Mouse (Mus musculus): Measurements from ENCODE around the gene Glrx5.

Glrx5 gene

DNA sequence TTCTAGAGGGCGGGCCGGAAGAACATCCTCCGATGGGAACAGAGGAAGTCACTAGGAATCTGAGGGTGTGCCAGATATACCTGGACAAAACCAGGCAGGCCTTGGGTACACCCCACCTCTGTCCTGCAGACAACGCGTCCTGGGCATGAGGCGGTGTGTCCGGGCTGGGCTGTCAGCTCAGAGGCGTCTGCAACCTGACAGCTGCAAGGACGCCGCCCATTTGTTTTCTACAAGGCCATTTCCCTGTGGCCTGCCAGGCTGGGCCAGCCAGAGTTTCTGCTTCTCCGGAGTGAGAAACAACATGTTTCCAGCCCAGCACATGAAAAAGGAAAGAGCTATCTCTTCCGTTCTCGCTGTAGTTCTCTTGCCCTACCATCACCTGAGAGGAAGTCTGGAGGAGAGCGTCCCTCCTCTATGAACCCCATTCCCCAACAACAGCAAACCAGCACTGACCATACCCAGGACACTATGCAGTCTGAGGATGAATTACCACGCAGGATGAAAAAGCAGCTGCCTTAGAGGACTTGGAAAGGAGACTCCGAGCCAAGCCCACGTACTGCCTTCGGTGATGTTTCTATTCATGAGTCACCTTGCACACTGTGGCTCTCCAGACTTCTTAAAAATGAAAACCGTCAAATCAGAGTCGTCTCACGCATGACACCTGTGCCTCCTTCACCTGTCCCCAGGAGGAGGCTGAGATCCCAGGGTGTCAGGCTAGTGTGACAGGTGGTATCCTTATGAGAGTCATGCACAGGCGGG, 27.4 kb upstream of the Glrx5 start:
- peak; percentile 44 for DNase-seq (ENCODE audit: low spot score)

DNA sequence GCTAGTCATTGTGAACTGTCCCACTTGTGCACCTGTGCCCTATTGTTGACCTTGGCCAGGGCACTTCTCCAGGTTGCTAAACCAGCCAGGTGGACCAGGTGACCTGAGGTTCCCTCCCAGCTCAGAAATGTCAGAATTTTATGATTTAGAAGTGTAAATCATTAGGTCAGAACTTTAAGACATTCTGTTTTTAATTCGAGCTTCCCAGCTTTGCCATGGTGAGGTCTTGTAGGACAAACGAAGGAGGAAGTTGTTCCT, 26.8 kb upstream of the Glrx5 start:
- no peak for DNase-seq (ENCODE audit: low spot score)

DNA sequence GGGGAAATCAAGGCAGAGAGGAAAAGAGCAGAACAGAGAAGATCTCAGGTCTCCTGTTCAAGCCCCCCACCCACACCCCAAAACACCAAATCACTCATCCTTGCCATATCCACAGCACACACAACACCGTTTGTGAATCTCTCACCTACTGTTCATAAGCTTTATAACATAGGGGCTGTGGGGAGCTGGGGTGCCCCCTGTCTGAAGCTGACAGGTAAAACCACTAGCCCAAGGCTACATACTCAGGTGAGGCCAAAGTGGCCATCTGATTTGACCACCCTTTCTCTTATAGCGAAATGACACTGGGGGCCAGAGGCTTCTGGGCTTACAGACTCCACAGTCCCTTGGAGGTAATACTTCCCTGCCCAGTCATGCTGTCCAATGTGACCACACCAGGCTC, 24.3 kb upstream of the Glrx5 start:
- DNase-seq (ENCODE audit: low spot score): no peak

DNA sequence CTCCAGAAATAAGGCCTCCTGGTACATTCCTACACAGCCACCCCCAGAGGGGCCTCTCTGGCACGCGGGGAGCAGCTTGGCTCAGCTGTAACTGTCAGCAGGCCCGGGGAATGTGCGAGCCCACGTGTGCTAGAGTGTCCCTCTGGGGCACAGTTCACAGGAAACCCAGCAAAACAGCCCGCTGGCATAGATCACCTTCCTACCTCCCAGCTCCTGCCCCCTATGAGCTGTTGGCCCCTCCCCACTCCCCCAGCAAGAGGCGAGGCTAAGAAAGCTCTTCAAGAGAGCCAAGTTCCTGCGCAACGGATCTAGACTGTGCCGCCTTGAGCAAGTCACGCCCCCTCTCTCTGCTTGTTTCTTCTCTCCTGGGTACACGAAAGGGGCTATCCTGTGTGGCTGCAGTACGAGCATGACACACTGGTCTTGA, 23.7 kb upstream of the Glrx5 start:
- DNase-seq (ENCODE audit: low spot score): peak; percentile 44

DNA sequence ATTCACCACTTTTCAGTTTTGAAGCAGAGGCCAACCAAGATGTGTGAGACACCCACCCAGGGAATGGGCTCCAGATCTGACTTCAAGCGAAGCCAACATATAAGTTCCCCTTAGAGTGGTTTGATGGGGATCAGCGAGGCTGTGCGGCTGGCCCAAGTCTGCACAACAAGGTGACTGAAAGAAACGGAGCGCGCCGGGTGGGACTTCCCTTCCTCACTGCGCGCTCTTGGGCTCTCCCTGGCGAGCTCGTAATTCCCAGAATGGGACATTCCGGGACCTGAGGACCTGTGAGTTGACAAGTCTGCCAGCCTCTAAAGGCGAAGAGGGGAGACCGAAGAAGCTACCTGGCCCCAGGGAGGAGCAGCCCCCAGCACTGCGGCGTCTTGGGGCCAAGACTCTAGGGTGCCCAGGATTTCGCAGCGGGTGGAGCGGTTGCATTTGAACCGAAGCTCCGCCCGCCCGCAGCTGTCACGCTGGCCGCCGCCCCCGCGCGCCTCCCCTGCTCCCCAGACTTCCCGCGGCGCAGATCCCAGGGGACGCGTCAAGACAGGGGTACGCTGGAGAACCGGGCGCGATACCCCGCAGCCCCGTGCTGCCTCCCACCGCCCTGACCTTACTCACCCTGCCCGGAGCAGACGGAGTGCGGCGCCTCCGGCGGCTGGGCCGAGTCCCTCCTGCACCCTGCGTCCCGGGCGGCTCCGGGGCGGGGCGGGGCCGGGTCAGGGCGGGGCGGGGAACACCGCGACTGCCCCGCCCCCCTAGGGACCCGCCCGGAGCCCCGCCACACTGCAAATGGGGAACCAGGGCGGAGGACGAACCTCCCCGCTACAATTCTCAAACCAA, 22.9 kb upstream of the Glrx5 start, which contains the start of gene Syne3:
Gene Syne3, minus strand, starts transcription at position 440 of the 843 bp plus-strand sequence.
- peak; percentile 75 for DNase-seq (ENCODE audit: low spot score)

DNA sequence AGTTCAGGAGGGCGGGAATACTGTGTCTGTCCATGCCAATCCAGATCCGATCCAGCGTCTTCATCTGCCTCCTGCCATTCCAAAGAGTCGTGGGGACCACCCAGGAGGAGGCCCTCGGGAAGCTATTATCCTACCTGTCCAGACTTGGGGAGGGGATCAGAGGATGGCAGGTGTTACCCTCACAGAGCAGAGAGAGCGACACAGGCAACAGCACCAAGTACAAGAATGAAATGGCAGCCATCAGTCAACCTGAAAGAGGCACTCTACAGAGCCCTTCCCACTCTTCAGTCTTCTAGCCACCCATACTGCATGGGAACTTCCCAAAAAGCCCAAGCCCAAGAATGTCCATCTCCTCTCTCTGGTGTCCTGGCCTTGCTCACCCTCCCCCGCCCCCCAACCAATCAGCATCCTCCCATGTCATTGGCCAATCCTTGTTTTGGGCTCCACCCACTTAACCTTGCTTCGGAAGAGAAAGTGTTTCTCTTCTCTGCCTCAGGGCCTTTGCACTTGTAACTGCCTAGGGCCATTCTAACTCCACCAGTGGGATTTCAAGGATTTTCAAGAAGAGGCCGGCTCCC, 22.2 kb upstream of the Glrx5 start:
- DNase-seq (ENCODE audit: low spot score): no peak

DNA sequence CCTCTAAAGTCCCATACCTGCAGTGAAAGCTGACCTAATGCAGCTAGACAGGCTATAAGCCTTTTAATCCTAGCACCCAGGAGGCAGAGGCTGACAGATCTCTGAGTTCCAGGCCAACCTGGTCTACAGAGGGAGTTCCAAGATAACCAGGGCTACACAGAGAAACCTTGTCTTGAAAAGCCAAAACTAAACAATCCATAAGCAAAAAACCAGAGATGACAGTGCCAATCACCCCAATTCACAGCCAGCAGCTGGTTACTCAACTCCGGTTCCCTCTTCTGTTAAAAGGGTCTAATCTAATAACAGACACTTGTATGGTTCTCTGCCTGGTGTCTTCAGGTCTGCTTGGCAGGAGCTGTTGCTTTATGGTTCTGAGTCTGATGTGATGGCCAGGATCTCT, 20.9 kb upstream of the Glrx5 start:
- no peak for DNase-seq (ENCODE audit: low spot score)

DNA sequence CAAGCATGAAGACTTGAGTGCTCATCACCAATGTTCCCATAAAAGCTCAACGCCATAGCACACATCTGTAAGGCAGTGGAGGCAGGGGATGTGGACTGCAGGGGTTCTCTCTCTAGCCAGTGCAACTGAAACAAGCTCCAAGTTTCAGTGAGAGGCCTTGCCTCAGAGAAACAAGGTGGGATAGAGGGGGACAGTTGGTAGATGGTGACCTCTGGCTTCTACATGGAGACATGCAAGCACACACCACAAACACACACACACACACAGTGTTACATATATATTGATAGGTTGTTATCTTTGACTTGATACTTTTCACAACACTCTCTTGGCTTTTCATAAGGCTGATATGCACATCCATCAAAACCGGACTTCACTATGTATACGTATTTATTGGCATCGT, 20.2 kb upstream of the Glrx5 start:
- no peak for DNase-seq (ENCODE audit: low spot score)

DNA sequence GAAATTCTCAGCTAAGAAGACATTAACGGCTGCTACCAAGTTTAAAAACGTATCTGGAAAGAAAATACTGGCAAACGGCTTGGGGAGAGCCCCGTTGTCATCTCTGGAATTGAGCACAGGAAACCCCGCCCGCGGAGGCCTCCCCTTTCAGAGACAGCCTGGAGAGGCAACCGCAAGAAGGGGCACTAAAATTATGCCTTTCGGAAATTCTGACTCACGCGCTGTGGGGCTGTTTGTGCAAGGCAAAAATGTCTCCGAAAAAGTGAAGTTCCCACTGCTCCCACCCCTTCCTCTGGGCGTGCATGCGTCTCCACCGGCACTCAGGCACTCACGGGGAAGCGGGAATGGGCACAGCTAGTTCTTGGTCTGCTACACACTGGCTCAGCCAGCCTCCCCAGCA, 19.4 kb upstream of the Glrx5 start:
- DNase-seq (ENCODE audit: low spot score): peak; percentile 45

DNA sequence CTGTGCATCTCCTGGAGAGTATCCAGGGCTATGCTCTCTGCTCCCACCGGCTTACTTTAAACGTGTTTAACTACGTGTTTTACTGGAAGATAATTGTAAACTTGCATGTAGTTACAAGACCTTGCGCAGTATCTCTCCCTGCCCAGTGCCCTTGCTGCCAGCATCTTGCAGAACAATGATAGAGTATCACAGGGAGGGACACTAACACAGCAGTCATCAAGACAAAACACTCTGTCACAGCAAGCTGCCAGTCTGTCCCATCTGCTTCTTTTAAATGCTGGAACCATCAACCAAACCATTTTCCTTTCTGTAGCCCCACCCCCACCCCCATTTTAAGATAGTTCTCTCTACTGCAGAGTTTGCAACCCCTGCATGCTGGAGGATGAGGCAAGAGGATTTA, 16.3 kb upstream of the Glrx5 start:
- DNase-seq (ENCODE audit: low spot score): no peak

DNA sequence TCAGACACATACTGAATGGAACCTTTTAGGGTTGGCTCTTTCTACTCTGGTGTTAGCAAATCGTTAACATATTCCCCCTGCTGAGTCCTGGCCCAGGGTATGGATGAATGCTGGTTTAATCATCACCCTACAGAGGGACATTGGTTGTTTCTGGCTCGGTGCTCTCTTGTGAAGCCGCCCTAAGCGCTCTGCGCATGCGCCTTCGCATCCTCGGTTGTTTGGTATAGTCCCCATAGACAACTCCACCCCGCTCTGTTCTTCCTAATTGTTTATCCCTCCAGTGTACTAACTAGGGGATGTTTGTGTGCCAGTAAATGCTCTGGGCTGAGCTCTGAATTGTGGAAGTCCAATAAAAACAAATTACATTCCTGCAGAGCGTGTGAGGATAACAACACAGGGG, 15.8 kb upstream of the Glrx5 start:
- DNase-seq (ENCODE audit: low spot score): no peak

DNA sequence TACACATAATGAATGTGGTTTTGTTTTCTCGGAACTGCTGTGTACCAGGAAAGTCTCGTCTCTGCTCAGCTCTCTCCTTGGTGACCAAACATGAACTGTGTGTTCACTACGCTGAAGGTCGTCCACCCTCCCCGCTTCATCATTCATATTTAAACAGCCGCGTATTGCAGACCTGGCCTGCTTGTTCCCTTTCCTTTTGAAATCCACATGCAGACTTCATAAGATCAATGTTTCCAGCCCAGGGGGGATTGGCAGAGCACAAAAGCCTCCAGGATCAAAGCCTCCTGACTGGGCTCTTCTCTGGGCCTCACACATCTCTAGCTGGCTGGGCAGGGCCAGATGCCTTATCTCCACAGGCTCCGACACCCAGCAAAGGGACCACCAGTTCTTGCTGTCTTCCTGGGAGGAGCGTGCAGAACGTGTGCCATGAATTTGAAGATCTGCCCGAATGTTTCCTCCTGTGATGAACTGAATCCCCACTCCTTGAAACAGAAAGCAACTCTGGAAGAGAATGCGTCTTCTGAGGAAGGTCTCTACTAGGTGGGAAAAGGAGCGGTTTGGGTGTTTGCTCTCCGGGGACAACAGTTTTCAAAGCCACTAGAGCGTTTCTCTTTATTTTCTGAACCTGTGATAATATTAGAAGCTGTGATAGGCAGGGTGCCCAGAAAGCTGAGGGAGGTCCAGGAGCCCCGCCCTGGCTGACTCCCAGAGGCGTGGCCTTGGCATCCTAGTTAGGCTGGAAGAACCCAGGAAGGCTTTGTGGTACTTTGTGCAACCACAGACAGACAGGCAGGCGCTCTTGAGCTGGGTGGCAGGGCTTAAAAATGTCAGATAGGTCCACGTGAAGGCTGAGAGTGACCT, 12.9 kb upstream of the Glrx5 start:
- peak; percentile 78 for DNase-seq (ENCODE audit: low spot score)

DNA sequence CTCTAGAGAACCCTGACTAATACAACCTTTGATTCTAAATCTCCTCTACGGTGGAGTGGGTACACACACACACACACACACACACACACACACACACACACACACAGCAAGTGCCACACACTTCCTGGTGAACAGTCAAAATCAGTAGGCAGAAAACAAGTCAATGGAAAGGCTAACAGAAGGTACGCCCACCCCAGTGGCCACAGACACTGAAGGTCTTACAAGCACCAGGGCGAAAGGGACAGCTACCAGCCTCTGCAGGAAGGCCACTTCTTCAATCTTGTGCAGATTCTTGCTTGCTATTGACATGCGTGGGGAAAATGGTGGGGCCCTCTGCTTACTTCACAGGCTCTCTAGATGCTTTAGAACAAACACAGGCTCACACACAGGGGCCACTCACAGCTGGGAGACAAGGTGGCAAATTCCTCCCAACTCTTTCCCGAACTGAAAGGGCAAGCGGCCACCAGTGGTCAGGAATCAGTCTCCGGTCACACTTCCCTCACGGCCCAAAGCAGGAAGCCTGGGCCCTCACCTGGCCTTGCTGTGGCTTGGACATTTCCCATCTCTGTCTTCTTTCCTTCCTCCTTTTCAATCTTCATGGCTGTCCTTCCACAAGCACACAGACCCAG, 10.9 kb upstream of the Glrx5 start:
- DNase-seq (ENCODE audit: low spot score): no peak

DNA sequence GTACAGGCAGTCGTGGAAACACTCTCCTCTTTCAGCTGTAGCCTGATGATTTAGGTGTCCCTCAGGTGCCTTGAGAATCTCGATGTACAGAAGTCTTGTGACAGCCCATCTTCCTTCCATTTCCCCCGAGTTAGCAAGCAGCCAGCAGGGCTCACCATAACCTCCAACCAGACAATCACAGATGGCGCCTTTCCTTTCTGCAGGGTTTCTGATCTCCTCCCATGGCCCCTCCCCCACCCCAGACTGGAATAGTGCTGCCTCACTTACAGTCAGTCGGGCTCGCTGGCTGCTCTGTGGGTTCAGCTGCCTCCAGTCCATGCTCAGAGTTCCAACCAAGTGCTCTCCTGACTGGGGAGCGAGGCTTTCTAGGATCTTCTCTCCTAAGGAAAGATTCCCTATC, 10.3 kb upstream of the Glrx5 start:
- no peak for DNase-seq (ENCODE audit: low spot score)

DNA sequence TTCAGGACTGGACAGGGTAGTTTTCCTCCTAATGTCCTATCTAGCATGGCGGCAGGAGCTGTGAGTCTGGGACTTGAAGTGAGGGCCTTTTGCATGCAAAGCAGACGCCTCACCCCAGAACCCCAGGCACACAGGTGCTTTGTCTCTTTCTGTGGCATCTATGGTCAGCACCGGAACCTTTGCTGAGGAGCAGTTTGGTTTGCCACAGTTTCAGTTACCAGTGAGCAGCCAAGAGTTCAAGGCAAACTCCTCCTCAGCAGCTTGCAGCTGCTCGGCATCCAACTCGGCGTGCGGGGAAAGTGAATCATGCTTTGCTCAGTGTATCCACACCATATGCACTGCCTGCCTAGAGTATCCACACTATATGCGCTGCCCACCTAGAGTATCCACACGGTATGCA, 9.7 kb upstream of the Glrx5 start:
- DNase-seq (ENCODE audit: low spot score): no peak

DNA sequence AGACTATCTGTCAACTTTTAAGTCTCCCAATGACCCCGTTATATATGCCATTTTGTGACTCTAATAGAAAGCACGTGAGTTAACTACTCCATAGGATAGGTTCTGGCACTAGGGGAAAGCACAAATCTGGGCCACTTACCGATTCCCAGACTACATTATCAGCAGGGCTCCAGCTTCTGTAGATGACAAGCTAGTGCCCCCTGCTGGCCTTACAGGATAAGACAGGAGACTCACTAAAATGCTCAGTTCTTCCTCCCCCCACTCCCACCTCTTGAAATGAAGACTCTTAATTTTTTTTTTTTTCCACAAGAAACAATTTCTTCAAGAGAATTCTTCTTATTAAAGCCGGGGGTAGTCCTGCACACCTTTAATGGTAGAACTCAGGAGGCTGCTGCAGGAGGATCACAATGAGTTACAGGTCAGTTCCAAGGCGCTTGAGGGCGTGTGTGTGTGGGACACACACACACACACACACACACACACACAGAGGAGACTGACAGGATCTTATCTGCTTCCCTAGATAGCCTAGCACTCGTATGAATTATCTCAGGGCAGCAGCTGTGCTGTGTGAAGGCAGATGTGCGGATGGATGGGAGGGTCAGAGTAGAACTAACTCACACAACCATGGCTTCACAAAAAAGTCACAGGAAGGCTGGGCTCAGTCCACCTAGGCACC, 7.1 kb upstream of the Glrx5 start:
- DNase-seq (ENCODE audit: low spot score): peak; percentile 57

DNA sequence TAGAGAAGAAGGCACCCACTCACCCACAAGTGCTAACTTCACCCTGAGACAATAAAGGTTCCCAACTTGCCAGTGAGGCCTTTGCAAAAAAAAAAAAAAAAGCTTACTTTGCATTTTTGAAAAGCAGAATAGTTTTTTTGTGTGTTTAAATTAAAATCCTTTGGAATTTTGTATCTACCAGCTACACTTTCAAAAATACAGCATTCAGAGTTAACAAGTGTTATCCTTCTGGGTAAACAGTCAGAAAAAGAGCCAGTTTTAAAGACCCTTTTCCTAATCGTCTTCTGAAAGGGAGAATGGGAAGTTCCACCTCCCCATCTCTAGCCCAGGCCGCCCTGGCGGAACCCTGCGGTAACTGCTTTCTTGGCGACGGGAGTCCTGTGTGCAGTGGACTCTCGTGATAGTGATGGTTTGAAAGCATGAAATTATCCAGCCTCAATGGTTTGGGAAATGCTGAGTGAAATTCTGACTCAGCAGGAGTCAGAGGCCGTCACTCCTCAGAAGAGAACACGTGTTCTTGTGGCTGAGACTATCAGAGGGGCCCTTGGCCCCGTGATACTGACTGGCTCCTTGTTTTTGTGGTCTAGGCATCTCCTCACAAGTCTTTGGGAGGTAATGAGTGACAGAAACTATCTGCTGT, 6.4 kb upstream of the Glrx5 start:
- no peak for DNase-seq (ENCODE audit: low spot score)

DNA sequence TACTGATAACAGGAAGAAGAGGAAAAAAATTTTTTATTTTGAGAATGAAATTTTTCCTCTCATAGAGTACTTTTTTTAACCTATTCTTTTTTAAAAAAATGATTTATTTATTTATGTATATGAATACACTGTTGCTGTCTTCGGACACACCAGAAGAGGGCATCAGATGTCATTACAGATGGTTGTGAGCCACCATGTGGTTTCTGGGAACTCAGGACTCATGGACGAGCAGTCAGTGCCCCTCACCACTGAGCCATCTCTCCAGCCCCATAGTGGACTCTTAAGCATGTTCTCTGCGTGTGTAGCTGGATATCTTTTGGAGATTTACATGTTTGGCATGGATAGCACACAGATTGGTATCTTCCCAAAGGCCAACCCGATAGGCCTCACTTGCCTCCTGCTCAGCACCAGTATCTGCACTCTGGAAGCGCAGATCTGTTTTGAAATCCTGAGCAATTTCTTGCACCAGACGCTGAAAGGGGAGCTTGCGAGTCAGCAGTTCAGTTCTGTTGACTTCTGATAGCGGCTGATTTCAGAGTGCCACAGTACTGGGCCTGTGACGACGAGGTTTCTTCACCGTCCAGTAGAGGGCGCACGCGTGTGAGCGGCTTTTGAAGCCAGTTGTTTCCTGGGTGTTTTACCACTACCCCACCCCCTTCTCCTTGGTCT, 5.0 kb upstream of the Glrx5 start:
- DNase-seq (ENCODE audit: low spot score): peak; percentile 72

DNA sequence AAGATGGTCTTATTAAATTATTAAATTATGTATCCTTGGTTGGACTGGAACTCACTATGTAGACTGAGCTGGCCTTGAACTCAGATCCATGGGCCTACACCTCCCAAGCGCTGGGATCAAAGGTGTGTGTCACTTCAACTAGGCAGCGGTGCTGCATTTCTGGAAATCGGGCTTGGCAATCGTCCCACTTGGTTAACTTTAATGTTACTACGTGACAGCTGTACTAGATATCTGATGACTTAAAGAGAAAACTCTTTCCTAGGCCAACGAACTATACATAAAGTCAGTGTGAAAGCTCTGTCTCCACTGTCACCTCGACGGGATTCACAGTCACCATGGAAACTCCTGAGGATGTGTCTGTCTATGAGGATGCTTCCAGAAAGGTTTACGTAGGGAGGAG, 2.6 kb upstream of the Glrx5 start:
- DNase-seq (ENCODE audit: low spot score): no peak
